Mouse (Mus musculus) mouse embryonic stem cell (cell line): ENCODE results near the gene Dennd5b.

Experiments
- in situ Hi-C, 2 experiments: fragments of 300-500 bp; cut with MboI; formaldehyde crosslinking; loops; 1 replicate in 1 of 2; 3 replicates in 1 of 2; pipeline ENCODE4 v1.14.3; 2019 to 2020; ENCODE audit warnings: low sequenced_read_pairs in 2 of 2, low pct_unique_long_range_greater_than_20kb in 1 of 2, mixed read lengths in 1 of 2; ENCODE audit not compliant: unreplicated experiment in 1 of 2

Dennd5b gene

GRCm38 (mm10) chr6:148940383-148940782 lies 161.1 kb downstream of the Dennd5b start:
- in situ Hi-C loops: loop anchor here in 1 of 2 experiments (10.0 kb wide), 1 partner anchor 54 kb away; no protein-coding TSS in a partner anchor
